Mouse (Mus musculus) WW6 (cell line): ENCODE data around the gene Ttc8.
A peak's percentile ranks its signal among the peaks of the same experiment; 100 is the strongest.

Source experiments
- DNase-seq: peaks from one replicate; pipeline ENCODE4 v3.0.0-alpha.2; 2013; ENCODE audit warnings: low read depth, low spot score

Ttc8 gene

DNA sequence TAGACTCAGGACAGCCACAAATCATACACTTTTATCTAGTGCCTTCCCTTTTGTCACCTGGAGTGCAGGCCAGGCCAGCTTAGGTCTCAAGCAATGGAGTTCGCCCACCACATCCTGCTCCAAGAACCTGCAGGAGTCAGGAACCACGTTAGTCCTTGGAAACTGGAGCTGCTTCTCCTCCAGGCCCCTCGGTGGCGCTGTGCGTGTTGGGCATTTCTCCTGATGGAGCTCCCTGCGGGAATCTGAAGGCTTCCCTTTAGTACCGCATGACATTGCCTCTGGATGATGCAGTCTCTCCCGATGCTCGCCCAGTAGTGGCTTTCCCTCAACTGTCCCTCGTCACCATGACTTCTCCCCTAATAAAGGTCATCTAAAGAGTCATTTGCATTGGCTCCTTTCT is 53.1 kb downstream of the Ttc8 start:
- DNase-seq, result peak; percentile 9

DNA sequence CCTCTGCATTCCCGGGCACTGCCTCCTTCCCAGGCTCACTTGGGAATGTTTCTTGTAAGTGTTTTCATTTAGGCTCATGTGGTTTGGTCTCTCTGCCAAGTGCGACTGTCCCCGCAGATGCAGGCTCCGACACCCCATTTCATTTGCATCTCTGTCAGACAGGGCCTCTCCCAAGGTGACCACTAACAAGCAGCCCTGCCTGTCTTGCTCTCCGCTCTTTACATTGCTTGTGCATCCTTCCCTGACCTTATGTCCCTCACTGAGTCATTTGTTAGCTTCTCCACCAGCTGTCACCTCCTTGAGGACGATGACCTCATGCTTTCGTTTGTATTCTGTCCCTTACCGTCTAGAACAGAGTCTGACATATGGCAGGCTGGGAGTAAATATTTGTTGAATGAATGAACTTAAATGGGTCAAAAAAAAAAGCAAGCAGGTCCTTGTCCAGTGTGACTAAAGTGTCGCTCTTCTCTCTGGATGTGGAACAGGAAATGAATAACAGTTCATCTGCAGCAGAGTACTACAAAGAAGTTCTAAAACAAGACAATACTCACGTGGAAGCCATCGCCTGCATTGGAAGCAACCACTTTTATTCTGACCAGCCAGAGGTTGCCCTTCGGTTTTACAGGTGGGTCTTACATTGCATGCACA is 53.9 kb downstream of the Ttc8 start:
- DNase-seq, result no peak

DNA sequence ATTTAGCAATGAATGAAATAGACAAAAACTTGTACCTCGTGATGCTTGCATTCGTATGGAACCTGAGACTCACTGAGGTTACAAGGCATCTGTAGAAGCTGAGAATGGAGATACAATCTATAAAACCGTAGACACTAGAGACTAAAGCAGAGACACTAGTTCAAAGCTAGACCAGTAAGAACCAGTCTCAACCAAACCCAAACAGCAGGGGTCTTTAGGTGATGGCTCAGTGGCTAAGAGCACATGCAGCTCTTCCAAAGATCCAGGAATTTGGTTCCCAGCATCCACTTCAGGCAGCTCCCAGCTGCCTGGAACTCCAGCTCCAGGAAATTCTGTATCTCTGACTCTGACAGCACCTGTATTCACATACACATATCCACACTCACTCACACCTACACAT is 60.7 kb downstream of the Ttc8 start:
- peak; percentile 14 for DNase-seq

DNA sequence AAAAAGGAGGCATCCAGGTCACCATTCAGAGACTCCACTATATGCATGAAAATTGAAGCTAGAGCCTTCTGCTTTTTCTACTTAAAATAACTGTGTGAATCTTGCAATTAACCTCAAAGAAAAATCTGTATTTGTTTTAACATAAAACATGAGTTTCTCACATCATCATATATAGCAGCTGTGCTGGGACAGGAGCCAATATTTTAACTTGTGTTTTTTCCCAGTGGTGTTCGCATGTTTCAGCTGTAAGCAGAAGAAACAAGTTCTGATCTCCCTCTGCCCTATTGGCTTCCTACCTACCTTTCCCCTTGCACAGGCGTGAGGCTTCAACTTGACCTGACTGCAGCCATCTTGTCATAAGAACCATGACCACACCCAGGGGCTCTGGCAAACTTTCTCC is 64.4 kb downstream of the Ttc8 start:
- no peak for DNase-seq

DNA sequence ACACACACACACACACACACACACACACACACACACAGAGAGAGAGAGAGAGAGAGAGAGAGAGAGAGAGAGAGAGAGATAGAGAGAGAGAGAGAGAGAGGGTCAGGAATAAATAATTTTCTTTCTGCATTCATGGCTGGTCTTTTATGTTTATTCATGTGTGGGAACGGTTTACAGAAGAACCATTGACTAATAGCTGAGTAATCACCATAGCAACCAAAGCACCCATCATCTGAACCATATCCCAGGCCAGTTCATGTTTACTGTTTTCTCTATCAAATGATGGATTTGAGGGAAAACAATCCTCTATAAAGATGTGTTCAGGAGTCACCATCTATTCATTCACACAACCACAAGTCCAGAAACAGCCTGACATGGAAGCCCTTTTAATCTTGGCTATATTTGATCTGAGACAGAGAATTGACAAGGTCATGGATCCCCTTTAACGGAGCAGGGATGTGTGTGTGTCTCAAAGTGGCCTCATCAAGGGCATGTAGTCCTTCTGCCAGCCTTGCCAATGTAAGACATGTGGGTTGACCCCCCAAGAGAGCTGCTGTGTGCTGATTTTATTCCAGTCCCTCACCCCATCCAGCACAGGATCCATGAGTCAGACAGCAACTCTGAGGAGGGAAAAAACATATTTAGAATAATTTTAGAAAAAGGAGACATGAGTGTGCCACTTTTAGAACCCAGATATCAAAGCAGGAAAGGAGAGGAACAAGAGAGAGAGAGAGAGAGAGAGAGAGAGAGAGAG is 70.9 kb downstream of the Ttc8 start:
- no peak for DNase-seq

DNA sequence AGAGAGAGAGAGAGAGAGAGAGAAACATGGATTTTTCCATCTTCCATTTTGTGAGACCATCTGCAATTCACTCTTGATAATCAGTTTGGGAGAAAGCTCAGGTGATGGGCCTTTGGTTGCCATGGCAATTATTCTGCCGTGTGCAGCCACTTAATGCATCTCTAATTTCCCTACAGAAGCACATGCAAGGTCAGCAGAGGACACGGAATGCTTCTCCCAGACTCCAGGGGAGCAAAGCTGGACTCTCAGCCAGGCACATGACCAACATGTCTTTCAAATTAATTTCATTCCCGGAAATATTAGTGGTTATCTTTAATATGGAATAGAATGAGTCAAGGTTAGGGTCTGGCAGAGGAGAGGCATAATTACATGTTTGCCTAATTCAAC is 71.4 kb downstream of the Ttc8 start:
- no peak for DNase-seq

DNA sequence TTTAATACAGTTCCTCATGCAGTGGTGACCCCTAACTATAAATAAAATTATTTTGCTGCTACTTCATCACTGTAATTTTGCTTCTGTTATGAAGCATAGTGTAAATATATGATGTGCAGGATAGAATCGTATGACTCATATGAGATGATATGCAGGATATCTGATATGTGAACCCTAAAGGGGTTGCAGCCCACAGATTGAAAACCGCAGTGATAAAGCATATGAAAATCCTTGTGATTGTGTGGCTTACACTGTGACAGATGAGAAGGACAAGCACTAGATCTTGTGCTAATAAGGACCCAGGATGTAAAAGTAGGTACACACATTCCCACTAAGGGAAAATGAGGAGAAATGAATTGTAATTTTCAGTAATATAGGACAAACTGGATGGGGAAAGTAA is 73.4 kb downstream of the Ttc8 start:
- no peak for DNase-seq

DNA sequence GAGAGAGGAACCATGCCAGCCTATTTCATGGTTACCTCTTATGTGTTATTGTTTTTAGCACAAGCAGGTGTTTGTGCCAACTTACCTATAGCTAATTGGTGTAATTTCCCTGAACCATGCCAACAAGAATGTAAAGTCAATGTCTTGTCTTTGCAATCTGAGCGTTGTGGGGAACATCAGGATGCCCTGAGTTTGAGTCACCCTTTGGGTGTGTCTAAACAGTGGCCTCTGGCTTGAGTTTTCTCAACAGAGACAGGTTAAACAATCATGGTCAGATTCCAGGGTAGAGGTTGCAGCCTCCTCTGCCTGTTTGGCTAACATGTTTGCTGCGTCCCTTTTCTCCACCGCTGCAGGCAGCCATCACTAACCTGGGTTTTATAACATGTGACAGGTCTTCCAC is 74.0 kb downstream of the Ttc8 start:
- DNase-seq, result no peak

DNA sequence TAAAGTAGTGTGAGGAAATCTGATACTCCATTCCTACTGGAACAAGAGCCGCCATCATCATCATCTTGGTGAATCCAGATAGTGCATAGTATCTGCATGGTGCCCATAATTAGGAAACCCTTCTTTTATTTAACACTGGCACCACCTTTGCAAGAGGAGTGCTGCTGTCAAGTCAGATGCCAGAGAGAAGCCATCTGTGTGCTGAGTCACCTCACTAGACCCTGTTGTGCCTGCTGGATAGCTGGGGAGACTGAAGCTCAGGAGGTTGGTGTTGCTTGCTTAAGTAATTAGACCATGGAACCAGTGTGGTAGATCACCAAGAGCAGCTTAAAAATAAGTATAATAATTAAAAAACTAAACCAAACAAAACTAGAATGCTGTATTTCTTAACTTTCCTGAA is 75.5 kb downstream of the Ttc8 start:
- no peak for DNase-seq

DNA sequence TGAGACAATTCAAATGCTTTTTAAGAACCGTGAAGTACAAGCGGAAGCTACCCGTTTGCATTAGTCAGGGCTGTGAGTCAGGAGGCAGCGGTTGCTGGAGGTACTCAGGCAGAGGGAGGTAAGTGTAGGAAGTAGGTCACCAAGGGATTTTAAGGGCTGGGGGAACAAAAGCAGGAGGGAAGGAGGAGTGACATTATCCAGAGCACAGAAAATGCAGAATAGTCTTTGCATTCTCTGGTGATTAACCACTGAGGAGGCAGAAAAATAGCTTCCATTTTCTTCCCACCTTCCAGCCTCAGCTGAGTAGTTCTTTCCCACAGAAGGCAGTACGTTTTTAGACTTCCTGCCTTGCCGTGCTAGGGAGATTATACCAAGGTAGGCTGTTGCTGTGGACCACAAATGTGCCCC is 76.2 kb downstream of the Ttc8 start:
- DNase-seq, result no peak

DNA sequence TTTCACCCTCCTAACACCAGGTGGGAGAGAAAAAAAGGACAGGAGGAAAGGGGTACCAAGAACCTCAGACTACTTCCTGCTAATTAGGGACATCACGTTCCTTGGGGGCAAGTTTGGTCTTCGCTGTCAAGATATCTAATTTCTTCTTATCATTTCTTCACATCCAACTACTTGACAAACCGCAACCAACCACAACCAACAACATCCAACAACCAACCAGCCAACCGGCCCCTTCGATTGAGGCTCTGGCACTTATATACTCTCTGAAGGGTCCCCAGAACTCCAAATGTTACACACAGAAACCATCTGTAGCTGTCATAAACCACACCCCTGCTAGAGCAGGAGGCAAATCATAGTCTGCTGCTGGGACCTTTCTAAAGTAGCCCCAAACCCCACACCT is 76.7 kb downstream of the Ttc8 start:
- no peak for DNase-seq

DNA sequence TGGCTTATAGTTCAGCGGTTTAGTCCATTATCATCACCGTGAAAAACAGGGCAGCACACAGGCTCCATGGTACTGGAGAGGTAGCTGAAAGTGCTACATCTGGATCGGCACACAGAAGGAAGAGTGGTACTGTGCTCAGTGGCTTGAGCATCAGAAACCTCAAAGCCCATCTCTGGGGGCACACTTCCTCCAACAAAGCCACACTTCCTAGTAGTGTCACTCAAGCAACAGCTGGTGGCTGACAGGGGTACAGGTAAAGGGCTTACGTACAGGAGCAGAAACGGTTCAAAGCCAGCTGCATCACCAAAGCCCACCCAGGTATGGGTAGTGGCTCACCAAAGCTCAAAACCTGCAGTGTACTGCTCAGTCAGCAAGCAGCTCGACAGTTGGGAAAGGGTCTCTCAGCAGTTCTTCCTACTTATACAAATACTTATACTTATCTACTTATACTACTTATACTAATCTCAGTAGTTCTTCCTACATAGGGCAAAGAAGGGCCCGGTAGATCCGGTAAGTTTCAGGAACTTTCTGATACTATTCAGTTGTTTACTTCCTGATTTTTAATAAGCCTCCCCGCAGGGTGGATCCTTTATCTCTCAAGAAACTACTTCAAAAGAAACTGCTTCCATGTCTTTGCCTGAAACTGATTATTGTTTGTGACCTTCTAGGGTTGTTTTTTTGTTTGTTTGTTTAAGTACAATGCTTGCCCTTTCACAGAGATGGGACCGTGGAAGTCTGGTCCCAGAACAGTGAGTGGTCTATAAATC is 78.5 kb downstream of the Ttc8 start:
- DNase-seq, result no peak

DNA sequence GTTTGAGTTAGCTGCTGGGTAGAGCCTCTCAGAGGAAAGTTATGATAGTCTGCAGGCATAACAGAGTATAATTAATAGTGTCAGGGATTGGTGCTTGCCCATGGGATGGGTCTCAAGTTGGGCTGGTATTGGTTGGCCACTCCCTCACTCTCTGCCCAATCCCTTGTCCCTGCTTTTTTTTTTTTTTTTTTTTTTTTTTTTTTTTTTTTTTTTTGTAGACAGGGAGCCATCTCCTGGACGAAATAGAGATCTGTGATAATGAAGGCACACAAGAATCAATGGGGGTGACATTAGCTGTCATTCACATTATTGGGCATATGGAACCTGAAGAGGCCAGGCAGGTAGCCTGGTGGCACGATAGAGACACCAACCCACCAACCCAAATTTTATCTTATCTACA is 79.9 kb downstream of the Ttc8 start:
- no peak for DNase-seq

DNA sequence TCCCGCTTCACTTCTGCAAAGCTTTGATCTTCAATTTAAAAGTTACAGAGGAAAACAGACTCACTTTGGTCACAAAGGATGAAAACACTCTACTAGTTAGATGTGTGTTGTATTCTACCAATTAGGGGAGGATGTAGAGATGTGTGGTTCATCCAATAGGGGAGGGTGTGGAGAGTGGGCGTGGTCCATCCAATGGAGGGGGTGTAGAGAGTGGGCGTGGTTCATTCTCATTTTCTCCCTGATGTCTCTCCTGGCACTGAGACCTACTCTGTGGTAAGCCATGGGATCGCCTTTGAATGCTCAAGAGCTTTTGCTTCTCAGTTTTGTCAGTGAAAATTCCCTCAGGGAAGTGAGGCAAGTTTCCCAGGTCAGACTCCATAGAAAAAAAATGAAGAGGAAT is 82.7 kb downstream of the Ttc8 start:
- DNase-seq, result no peak

DNA sequence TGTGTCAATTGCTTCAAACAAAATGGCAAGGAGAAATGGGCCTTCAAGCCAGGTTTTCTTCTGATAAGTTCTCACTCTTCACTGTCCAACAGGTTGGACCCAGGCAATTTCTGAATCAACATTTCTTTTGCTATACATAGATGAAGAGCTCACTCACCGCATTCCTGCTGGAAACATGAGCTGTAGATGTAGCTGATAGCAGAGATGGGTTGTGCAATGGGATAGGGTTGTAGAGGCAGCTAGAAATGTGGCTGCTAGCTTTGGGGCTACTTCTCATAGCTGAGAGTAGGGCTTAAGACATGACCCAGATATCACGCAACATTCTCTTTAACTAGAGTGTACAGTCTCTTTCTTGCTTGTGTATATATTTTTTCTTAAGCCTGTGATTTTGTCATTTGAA is 84.4 kb downstream of the Ttc8 start:
- DNase-seq, result no peak

DNA sequence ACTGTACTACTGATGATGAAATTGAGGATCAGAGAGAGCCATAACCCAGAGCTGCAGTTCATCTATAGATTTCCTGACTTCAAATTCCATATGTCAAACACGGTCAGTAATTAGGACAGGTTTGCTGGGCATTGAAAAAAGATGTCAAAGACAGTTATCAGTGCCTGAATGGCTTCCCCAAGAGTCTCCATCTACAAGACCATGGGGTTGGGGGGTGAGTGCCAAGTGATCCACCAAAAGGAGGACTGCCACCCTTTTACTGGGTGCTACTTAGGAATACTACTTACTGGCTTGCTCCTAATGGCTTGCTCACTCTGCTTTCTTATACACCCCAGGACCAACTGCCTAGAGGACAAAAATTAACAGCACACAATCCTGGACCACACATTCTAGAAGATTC is 88.4 kb downstream of the Ttc8 start:
- DNase-seq, result no peak

DNA sequence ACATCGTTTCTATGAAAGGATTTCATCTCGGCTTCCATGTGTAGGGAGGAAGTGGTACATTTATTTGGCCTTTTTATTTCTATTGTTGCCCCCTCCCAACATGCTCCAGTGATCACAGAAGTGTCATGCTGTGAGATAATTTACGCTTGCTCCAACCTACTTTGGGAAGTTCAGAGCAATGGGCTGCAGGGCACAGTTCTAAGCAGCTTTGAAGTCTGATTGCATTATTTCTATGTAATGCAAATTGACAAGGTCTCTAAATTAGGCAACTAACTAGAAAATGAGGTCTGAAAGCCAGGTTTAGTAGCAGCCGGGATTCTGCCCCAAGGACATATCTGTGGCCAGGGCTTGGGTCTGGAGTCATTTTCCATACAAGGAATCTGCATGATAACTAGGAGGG is 89.1 kb downstream of the Ttc8 start:
- DNase-seq, result no peak

DNA sequence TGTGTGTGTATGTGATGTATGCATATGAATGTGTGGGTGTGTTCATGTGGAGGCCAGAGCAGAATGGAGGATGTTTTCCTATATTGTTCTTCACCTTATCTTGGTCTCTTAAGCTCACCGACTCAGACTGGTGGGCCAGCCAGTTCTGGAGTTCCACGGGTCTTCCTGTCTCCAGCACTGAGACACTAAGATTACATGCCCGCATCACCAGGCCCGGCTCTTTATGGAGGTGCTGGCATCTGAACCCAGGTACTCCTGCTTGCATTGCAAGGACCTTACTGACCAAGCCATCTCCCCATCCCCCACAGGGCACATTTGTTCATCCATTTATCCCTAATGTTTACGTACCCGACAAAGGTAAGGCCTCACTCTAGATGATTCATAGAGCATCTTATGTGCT is 89.7 kb downstream of the Ttc8 start:
- no peak for DNase-seq

DNA sequence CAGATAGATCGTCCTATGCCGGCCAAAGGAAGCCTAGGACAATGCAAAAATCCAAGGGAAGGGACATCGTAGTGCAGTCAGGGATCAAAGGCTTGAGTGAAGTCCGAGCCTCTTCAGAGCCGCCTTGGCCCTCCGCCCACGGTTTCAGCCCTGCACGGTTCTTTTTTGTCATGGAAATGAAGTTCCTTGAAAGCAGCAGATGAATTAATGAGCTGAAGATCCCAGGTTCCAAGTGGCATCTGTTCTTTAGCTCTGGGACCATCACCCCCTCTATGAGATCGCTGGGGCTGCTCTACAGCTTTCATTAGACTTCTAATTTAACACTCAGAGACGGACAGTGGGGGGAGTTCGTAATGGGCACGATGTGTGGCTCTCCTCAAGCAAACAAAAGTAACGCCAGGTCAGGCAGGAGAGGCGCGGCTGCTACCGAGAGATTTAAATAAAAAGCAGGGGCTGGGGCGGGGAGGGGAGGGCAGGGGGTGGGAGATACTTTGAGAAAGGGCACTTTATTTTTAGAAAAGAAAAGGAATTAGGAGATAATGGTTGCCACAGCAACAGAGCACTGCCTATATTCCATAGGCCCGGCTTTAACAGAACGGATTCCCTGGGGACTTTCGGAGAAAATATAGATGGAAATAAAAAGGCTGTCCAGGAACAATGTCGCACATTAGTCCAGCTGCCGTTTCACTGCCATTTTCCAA is 90.9 kb downstream of the Ttc8 start:
- DNase-seq, result peak; percentile 38

DNA sequence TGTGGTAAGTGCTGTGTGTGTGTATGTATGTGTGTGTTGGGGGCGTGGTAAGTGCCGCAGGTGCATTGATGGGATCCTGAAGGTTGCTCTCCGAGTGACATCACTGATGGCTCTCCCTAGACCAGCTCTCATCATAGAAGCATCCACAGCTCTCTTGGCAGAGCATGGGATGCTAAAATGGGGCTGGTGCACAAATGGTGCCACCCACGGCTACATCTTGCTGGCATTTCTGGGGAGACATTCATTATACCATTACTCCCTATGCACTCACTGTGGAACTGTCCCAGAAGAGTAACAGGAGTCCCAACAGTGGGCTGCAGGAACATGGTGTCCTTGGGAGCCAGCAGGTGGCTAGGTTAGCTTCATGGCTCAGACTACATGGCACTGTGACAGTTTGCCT is 95.5 kb downstream of the Ttc8 start:
- no peak for DNase-seq

DNA sequence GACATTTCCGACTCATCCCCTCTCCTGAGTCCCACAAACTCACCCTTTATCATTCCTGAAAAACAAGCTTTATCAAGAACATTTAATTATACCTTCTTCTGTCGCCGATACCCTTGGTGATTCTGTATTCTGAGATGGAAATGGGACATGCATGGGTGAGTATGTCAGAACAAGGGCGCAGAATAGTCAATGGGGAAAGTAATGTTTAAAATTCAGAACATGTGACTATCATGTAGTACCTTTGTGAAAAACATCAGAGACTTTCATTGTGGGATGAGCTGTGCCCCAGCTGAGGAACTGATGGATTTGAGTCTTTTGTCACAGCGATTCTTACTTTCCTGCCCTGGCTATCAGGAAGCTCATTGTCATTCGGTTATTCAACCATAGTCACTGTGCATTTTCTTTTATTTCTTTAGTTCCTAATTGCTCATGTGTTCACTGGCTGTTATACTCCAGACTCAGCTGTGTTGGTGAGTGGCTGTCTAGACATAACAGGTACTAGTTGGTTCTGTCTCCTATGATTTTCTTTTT is 104.1 kb downstream of the Ttc8 start:
- no peak for DNase-seq

DNA sequence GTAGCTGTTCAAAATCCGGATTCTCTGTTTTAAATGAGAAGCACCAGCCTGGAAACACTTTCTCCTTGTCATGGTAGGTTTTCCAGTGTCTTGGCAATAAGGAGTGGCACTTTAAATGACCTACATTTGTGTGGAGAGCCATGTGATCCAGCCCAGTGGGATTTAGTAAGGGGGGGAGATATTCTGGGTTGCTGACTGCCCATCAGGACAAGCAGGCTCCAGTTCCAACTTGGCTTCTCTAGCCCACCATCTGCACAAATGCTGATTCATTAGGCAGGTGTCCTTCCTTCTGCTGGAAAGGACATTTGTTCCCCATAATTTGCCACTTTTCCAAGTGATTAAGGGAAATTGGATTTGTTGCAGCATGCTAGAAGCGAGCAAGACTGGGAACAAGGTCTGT is 105.9 kb downstream of the Ttc8 start:
- no peak for DNase-seq
